Mouse (Mus musculus): ENCODE measurements around the gene Taco1.

DNA sequence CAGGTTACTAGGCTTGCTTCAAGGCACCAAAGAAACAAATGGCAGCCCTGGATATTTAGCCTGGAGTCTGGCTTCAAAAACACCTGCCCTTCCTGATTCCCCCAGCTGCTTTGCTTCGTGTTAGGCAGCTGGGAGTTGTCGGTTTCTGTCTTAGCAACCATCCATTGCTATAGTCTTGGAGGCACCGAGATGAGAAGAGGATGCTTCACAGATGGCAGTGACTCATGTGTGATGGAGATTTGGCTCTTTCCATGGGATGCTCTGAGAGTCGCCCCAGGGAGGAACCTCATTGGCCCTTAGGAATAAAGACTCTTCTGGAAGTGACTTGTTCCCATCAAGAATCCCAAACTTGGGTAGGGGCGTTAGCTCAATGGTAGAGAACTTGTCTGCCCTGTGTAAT lies 49.4 kb upstream of the Taco1 start:
- TF ChIP-seq POLR2A (IDR thresholded peaks at IDR 0.05; ENCODE audit: low read depth, low read length) = no peak
- TF ChIP-seq CTCF (IDR thresholded peaks at IDR 0.05; ENCODE audit: borderline replicate concordance, insufficient read depth, low read length) = no peak

All from embryonic fibroblast, embryonic 13.5 days (primary cell).